Mouse (Mus musculus) monocyte, adult 2 months (primary cell): ENCODE results near the gene Acap2.

Experiments used
- DNase-seq, 2 experiments: peaks; one replicate each; pipeline ENCODE4 v3.0.0; 2022; ENCODE audit warnings: low spot score in 2 of 2, low read depth in 1 of 2

Gene Acap2

DNA sequence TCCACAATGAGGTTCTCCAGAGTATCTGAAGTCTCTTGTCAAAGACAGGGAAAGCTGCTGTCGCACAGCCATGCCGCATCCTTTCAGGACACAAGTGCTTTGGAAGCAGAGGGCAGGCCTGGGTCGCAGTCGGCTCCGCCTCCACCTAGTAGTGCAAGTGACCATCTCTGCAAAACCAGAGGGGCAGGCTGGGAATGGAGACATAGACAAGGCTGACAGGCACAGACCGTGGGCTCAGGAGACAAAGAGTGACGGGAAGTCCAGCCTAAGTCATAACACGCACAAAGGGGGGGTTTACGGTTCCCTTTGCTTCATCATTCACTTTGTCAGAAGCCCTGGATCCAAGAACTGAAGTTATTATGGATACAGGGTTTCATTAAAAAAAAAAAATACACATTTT is 107.9 kb downstream of the Acap2 start:
- no peak for DNase-seq

DNA sequence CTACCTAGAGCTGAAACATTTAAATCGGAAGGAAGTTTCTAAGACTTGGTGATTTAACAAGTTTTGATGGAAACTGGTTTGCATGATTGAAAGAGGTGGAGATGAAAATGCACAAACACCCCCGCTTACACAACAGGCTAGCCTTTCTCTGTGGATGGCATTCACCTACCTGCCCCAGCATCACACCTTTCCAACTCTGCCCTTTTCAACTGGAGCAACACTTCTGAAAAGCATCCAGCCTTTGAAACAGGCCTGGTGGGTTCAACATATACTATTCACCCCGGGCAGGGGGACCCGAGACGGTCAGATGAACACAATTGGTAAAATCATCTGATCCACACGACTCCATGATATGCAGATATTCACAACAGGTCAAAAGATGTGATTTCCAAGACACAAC is 119.2 kb downstream of the Acap2 start:
- no peak for DNase-seq

DNA sequence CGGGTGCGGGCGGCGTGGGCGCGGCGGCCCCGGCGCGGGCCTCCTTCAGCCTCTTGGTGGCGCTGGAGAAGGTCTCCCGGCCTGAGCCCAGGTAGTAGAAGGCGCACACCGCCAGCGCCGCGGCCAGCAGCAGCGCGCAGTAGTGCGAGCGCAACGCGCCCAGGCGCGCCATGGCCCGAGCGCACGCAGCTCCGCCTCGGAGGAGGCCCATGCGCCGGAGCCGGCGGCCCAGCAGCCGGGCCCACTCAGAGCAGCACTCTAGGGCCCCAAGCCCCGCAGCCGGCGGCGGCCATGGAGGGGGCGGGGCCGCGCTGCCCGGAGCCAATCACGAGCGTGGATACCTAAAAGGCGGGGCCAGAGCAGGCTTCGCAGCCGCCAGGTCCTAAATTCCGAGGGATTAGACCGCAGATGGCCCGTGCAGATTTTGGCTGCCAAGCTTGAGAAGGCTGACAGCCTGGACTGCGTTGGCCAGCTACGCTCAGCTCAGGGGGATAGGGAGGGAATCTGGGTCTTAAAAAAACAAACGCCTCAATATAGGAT is 119.8 kb downstream of the Acap2 start, which contains the start of gene Xxylt1:
Gene Xxylt1, minus strand, starts transcription at position 308 of the 540 bp plus-strand sequence.
- peak; percentile 71 to 88 for DNase-seq

DNA sequence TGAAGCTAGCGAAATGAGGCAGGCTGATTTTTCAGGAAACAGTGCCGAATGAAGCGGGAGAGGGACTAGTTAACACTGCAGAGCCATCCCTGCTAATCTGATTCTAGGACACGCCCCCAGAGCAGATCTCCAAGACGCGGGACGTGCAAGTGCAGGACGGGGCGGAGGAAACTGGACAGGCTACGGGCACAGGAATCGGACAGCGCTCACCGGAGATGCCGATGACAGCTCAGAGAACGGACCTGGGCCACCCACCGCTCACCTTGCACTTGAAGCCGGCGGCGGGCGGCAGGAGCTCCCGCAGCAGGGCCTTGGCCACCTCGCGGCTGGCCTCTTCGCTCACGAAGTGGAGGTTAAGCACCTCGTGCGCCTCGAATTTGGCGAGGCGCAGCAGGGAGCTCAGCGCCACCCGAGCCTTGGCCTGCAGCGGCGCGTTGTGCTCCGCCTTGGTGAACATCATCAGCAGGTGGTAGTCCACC is 120.4 kb downstream of the Acap2 start:
- no peak for DNase-seq

- DNase-seq = no peak
These were observed 123.6 kb downstream of the Acap2 start for GRCm38 (mm10) chr16:31077396-31077795.

DNA sequence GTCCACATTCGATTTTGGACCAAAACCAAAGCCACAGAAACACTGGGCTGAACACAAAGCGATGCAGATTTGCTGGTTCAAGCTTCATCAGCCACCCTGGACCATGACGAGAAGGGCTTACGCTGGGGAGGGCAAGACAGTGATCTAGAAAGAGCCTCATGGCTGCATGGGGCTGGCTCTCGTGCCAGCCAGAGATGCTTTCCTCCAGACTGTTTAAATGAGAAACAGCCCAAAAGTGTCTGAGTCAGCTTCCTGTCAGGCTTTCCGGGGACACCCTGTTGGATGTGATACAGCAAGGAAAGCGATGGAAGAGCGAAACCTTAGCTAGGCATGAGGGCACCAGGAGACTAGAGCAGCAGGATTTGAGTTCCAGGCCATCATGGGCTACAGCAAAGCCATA is 124.6 kb downstream of the Acap2 start:
- DNase-seq = no peak

DNA sequence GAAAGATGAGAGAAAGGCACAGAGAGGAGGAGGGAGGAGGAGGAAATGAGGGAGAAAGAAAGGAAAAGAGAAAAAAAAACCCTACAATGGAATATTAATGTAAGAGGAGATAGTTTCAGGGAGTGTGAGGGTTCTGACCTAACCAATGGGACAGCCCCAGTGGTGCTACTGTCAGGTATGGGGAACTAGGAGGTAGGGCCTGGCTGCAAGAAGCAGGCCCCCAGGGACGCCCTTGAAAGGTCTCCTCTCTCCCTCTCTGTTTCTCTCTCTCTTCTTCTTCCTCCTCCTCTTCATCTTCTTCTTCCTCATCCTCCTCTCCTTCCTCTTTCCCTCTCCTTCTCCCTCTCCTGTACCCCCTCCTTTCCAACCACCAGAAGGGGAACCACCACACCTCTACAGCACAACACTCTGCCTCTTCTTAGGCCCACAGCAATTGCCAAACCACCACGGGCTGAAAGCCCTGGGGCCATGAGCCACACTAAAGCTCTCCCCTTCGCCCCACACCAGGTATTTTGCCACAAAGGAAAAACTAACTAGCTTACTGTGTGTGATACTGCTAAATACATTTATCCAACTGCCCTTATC is 126.6 kb downstream of the Acap2 start:
- DNase-seq = no peak

DNA sequence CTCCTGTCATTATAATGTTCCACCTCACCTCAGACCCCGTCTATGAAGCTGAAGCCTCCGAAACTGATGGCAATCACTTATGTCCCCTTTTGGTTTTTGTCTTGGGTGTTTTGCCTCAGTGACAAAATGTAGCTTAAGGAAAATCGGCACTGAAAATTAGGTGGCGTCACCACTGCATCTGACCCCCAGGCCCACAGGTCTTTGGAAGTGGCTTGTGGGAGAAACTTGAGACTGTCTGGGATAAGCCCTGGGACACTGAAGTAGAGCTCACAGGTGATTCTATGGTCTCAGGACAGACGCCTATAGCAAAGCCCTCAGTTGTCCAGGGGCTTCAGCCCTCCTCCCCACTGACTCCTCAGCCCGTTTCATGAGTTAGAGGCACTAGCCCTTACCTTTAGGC is 129.3 kb downstream of the Acap2 start:
- no peak for DNase-seq

DNA sequence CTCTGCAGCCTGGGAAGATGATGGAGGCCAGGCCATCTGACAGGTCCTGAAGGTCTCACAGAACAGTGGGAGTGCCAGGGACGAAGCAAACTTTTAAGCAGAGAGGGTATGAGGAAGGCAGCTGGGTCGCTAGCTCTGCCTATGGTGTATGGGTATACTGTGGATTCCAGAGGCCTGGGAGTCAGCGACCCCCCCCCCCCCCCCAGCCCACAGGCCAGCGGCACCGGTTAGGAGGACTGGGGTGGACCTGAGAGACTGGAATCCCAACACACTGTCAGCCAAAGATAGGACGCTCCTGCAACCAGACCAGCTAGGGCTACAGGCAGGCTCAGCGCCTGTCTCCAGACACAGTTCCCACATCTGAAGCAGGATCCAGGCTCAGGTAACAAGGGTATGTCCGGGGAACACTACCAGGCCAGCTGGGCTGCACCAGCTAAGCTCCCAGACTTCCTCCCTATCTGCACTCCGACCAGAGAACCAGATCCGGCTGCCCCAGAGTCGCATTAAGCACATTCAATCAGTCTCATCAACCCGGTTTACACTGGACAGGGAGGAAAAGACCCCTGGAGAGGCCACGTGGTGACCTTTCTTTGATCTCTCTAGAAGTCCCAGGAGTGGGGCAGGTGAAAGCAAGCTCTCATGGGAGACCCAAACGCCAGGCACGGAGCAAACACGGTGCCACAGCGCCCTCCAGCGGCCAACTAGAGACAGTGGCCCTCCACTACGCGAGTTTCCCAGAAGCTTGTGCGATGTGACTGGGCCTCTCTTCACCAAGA is 130.5 kb downstream of the Acap2 start:
- DNase-seq = peak; percentile 22 to 70

GRCm38 (mm10) chr16:31069211-31070166 is 131.6 kb downstream of the Acap2 start:
- DNase-seq = no peak

DNA sequence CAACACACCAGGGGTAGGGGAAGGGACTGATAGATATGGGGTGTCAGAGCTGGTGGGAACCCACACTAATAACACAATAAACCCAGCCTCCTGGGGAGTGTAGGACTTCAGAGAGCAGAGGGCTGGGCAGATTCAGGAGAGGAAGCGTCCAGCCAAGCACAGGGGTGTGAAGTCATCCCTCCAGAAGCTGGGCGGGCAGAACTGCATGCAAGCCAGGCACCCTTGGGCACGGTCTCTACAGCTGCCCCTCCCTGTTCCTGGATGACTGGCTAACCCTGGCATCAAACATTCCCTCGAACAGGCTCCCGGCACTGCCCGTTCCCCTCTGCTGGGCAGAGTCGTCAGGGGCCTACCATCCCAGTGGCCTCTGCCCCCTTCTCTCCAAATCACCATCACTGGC is 132.8 kb downstream of the Acap2 start:
- no peak for DNase-seq

GRCm38 (mm10) chr16:31066344-31067098 is 134.5 kb downstream of the Acap2 start:
- DNase-seq = peak; percentile 16 to 65

GRCm38 (mm10) chr16:31064782-31065181 is 136.3 kb downstream of the Acap2 start:
- DNase-seq = no peak

- no peak for DNase-seq
These were observed 138.1 kb downstream of the Acap2 start for GRCm38 (mm10) chr16:31062918-31063317.

DNA sequence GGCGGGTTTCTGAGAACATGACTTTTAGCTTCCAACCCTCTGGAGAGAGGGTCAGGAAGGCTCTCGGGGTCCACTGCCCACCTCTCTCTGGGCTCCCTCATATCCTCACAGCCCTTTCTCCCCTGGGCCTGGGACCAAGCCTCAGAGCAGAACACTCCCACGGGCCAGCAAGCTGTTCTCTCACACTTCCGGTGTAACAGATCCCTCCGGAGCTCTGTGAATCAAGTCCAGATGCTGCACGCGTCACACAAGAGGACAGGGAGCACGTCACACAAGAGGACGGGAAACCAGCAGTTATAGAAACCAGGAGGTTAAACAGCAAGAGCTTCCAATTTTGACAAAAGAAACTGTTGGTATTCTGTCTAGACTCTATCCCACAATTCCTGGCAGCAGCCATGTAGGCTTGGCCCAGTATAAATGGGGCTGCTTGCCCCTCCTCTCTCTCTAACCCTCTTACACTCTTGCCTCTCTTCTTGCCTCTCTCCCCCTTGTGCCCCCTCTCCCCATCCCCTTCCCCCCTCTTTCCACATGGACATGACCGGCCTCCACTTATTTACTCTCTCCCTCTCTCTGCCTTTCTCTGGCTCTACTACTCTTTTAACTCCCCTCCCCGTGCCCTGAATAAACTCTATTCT is 139.7 kb downstream of the Acap2 start:
- DNase-seq = no peak

DNA sequence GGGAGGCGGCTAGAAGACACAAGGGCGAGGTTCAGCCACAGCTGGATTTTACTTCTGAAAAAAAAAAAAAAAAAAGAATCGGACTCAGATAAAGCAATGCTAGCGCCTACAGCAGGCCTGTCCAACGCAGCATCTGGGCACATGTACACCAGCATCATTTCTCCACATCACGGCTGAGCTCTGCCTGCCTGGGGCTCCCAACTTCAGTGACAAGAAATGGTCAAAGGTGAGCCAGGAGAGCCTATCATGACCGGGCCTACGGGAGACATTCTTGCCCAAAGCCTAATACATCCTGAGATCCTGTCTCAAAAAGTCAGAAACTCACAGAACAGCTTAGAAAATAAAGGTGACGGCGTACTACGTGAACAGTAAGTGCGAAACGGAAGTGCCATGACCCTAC is 140.3 kb downstream of the Acap2 start:
- DNase-seq = no peak

DNA sequence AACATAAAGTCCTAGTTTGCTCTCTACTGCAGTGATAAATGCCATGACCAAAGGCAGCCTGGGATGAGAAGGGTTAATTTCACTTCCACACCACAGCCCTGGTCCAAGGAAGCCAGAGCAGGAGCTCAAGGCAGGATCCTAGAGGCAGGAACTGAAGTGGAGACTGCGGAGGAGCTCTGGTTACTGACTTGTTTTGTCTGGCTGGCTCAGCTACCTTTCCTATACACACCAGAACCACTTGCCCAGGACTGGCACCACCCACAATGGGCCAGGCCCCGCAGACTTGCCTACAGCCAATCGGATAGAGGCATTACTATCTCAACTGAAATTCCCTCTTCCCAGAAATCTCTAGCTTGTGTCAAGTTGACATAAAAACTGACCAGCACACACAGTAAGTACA is 140.8 kb downstream of the Acap2 start:
- no peak for DNase-seq

DNA sequence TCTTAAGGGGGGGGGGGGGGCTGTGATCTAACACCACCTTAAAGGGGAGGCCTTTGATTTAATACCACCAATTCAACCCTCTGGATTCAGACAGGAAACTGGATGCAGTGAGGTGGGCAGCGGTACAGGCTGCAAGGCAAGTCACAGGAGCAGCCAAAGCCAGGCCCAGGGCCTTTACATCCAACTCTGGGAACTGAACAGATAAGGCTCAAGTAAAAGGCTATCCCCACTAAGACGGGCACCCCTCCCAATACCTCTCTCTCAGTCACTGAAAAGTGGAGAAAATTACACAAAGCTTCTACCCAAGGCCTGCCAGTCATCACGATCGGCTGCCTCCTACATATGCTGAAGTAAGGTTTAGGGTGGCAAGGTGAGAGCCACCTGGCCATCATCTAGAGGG is 141.3 kb downstream of the Acap2 start:
- DNase-seq = no peak

GRCm38 (mm10) chr16:31052812-31053211 is 148.2 kb downstream of the Acap2 start:
- no peak for DNase-seq

GRCm38 (mm10) chr16:31052177-31052726 is 148.8 kb downstream of the Acap2 start:
- DNase-seq = no peak
